Mouse (Mus musculus): Measurements from ENCODE around the gene Pes1. TPM values are rescaled to one million over a fixed set of nuclear protein-coding genes. Genes with fewer than 3 reads are reported as not detected.

Pes1 gene
- total RNA-seq (2012; rRNA removed) (224 and 240 TPM in 2 replicates), polyA plus RNA-seq (2012; ENCODE audit: insufficient read depth in 1 of 2, insufficient read length in 2 of 2, low read depth in 1 of 2, low replicate concordance in 2 of 2, missing spikeins in 1 of 2) (100 to 1,000 TPM; 301 to 498 TPM)

- DNase-seq (ENCODE audit: low read depth, low spot score) = peak; percentile 97
- peaks cover 10 to 19% of the 10 kb centered on the region in 2 experiments for H3K4me1 ChIP-seq (ENCODE audit: control insufficient read depth in 1 of 2, insufficient read depth in 2 of 2, low read length in 2 of 2)
- TF ChIP-seq USF1 (IDR thresholded peaks at IDR 0.05; ENCODE audit: low read depth, low read length) = peak; percentile 92
- peak; percentile 40 for TF ChIP-seq TCF12 (IDR thresholded peaks at IDR 0.05; ENCODE audit: low read depth, low read length)
- peak; percentile 78 for TF ChIP-seq KAT2A (conservative IDR thresholded peaks at IDR 0.05; ENCODE audit: low read depth, low read length)
- no peak for TF ChIP-seq MEF2A (IDR thresholded peaks at IDR 0.05; ENCODE audit: extremely low read depth, insufficient replicate concordance, low read depth, low read length, poor library complexity, severe bottlenecking)
- no peak for TF ChIP-seq GATA1 (IDR thresholded peaks at IDR 0.05; ENCODE audit: low read depth, low read length)
- TF ChIP-seq ZKSCAN1 (IDR thresholded peaks at IDR 0.05; ENCODE audit: low read depth, low read length) = peak; percentile 17; the same call in 1 of the 2 replicates
- peak; percentile 48 for TF ChIP-seq ZNF384 (IDR thresholded peaks at IDR 0.05; ENCODE audit: low read depth, low read length)
- no peak for TF ChIP-seq ZC3H11A (IDR thresholded peaks at IDR 0.05; ENCODE audit: low read depth, low read length)
- no peak; the same call in 1 of the 2 replicates for TF ChIP-seq RCOR1 (IDR thresholded peaks at IDR 0.05; ENCODE audit: low read depth, low read length)
- peak; percentile 42; the same call in 1 of the 2 replicates for TF ChIP-seq GABPA (IDR thresholded peaks at IDR 0.05; ENCODE audit: low read depth, low read length)
- peak; percentile 62 for TF ChIP-seq ZMIZ1 (IDR thresholded peaks at IDR 0.05; ENCODE audit: low read depth, low read length)
- TF ChIP-seq NELFE (IDR thresholded peaks at IDR 0.05; ENCODE audit: low read depth, low read length) = peak; percentile 85
- peak; percentile 97 for TF ChIP-seq SIN3A (IDR thresholded peaks at IDR 0.05; ENCODE audit: low read length)
- TF ChIP-seq ELF1 (IDR thresholded peaks at IDR 0.05; ENCODE audit: low read depth, low read length) = peak; percentile 78
- 0 out of 2 replicates have a peak, but pooled peaks have one; percentile 26 for TF ChIP-seq ETS1 (IDR thresholded peaks at IDR 0.05; ENCODE audit: low read depth, low read length)
- no peak for TF ChIP-seq UBTF (IDR thresholded peaks at IDR 0.05; ENCODE audit: borderline replicate concordance, insufficient read depth, low read depth, low read length)
- 0 out of 2 replicates have a peak, but pooled peaks have one; percentile 53 for TF ChIP-seq E2F4 (IDR thresholded peaks at IDR 0.05; ENCODE audit: borderline replicate concordance, low read depth, low read length)
- 0 out of 2 replicates have a peak, but pooled peaks have one; percentile 20 for TF ChIP-seq JUND (IDR thresholded peaks at IDR 0.05; ENCODE audit: low read depth, low read length)
- no peak for TF ChIP-seq CHD2 (IDR thresholded peaks at IDR 0.05; ENCODE audit: low read length)
- TF ChIP-seq MYC (IDR thresholded peaks at IDR 0.05; ENCODE audit: low read depth, low read length) = peak; percentile 99
- peak; percentile 91 for TF ChIP-seq TBP (IDR thresholded peaks at IDR 0.05; ENCODE audit: low read depth, low read length)
- TF ChIP-seq USF2 (IDR thresholded peaks at IDR 0.05; ENCODE audit: borderline replicate concordance in 1 of 2, insufficient read depth in 1 of 2, low read depth in 1 of 2, low read length in 2 of 2) = no peak
- no peak for TF ChIP-seq RAD21 (IDR thresholded peaks at IDR 0.05; ENCODE audit: low read depth, low read length)
- no peak for TF ChIP-seq NRF1 (IDR thresholded peaks at IDR 0.05; ENCODE audit: insufficient read depth, low read depth, low read length, poor library complexity, severe bottlenecking)
- TF ChIP-seq POLR2AphosphoS5 (IDR thresholded peaks at IDR 0.05; ENCODE audit: borderline replicate concordance, low read depth, low read length) = no peak
- no peak; a peak in 1 of 6 replicates for TF ChIP-seq CTCF (IDR thresholded peaks at IDR 0.05 in 2 of 3, conservative IDR thresholded peaks at IDR 0.05 in 1 of 3; ENCODE audit: control insufficient read depth in 1 of 3, insufficient read depth in 1 of 3, low read depth in 2 of 3, low read length in 3 of 3, poor library complexity in 1 of 3, severe bottlenecking in 1 of 3)
- TF ChIP-seq EP300 (IDR thresholded peaks at IDR 0.05; ENCODE audit: low read depth in 1 of 2, low read length in 2 of 2) = peak in 1 of 2 experiments; percentile 45; a peak in 1 of 4 replicates
- peak; percentile 46 to 87; a peak in 3 of 4 replicates for TF ChIP-seq POLR2A (IDR thresholded peaks at IDR 0.05; ENCODE audit: control insufficient read depth in 1 of 2, insufficient read depth in 1 of 2, low read depth in 1 of 2, low read length in 2 of 2, poor library complexity in 1 of 2)
- no peak for TF ChIP-seq MYB (IDR thresholded peaks at IDR 0.05; ENCODE audit: low read depth, low read length)
- TF ChIP-seq POLR2AphosphoS2 (IDR thresholded peaks at IDR 0.05; ENCODE audit: low read length) = peak; percentile 86
- no peak for TF ChIP-seq TAL1 (IDR thresholded peaks at IDR 0.05; ENCODE audit: low read length)
- peak; percentile 98 for TF ChIP-seq BHLHE40 (IDR thresholded peaks at IDR 0.05; ENCODE audit: borderline replicate concordance, low read depth, low read length)
- no peak for TF ChIP-seq SMC3 (IDR thresholded peaks at IDR 0.05; ENCODE audit: low read depth, low read length)
- no peak for TF ChIP-seq MAFK (IDR thresholded peaks at IDR 0.05; ENCODE audit: borderline replicate concordance, low read depth, low read length)
Observed at GRCm38 (mm10) chr11:3963610-3964415, at the start of gene Pes1. TSS of gene Pes1 (plus strand) at chr11:3963975.

More at GRCm38 (mm10) chr11:3963610-3964415, at the start of gene Pes1:
- Histone ChIP-seq H3K9me3 (replicated peaks; ENCODE audit: insufficient read depth, low read length) (no peaks in the 10 kb centered on the region), H3K4me3 (ENCODE audit: control insufficient read depth in 1 of 2, insufficient read depth in 1 of 2, low read depth in 2 of 2, low read length in 2 of 2) (peak within 1 kb of the TSS; percentile 85 to 93), H3K9ac (ENCODE audit: control insufficient read depth, low read depth, low read length, poor library complexity, severe bottlenecking) (peak within 1 kb of the TSS; percentile 71), H3K36me3 (ENCODE audit: control insufficient read depth in 1 of 2, insufficient read depth in 2 of 2, low read length in 2 of 2) (peaks cover 11 to 23% of the 10 kb centered on the region in 2 experiments), H3K79me2 (ENCODE audit: control insufficient read depth, insufficient read depth, low read length, poor library complexity) (peaks cover 43% of the 10 kb centered on the region), H3K27me3 (ENCODE audit: control insufficient read depth in 1 of 2, insufficient read depth in 2 of 2, low read length in 2 of 2) (peaks cover 0 to 4% of the 10 kb centered on the region in 2 experiments; a peak in 2 of 4 replicates), H3K27ac (ENCODE audit: control insufficient read depth, low read depth, low read length) (peak within 1 kb of the TSS; percentile 96)
